Mouse (Mus musculus): ENCODE data around the gene Pnliprp1.

Pnliprp1 gene

GRCm38 (mm10) chr19:58728445-58729031, at the start of gene Pnliprp1:
Pnliprp1 (plus strand) TSS chr19:58728887.
- in situ Hi-C loops (cut with MboI) = no loop called here

- in situ Hi-C loops (cut with MboI) = no loop called here
Measured at GRCm38 (mm10) chr19:58688933-58689332, 39.8 kb upstream of the Pnliprp1 start.

- in situ Hi-C loops (cut with MboI) = no loop called here
Measured at GRCm38 (mm10) chr19:58695314-58695713, 33.4 kb upstream of the Pnliprp1 start.

GRCm38 (mm10) chr19:58696235-58696634, 32.5 kb upstream of the Pnliprp1 start:
- in situ Hi-C loops (cut with MboI) = no loop called here

- in situ Hi-C loops (cut with MboI) = no loop called here
Measured at GRCm38 (mm10) chr19:58704556-58704955, 24.1 kb upstream of the Pnliprp1 start.

GRCm38 (mm10) chr19:58708611-58709010, 20.1 kb upstream of the Pnliprp1 start:
- in situ Hi-C loops (cut with MboI) = no loop called here

- in situ Hi-C loops (cut with MboI) = no loop called here
Measured at GRCm38 (mm10) chr19:58717925-58718324, 10.8 kb upstream of the Pnliprp1 start.

- in situ Hi-C loops (cut with MboI) = no loop called here
Measured at GRCm38 (mm10) chr19:58720439-58720838, 8.2 kb upstream of the Pnliprp1 start.

- in situ Hi-C loops (cut with MboI) = no loop called here
Measured at GRCm38 (mm10) chr19:58726551-58726950, 2.1 kb upstream of the Pnliprp1 start.

GRCm38 (mm10) chr19:58727756-58728155, 931 bp upstream of the Pnliprp1 start:
- in situ Hi-C loops (cut with MboI) = no loop called here

- in situ Hi-C loops (cut with MboI) = no loop called here
Measured at GRCm38 (mm10) chr19:58733216-58733615, 4.5 kb downstream of the Pnliprp1 start.

- in situ Hi-C loops (cut with MboI) = no loop called here
Measured at GRCm38 (mm10) chr19:58738111-58738510, 9.4 kb downstream of the Pnliprp1 start.

- in situ Hi-C loops (cut with MboI) = no loop called here
Measured at GRCm38 (mm10) chr19:58741036-58741435, 12.3 kb downstream of the Pnliprp1 start.

GRCm38 (mm10) chr19:58742711-58743110, 14.0 kb downstream of the Pnliprp1 start:
- in situ Hi-C loops (cut with MboI) = no loop called here

- in situ Hi-C loops (cut with MboI) = no loop called here
Measured at GRCm38 (mm10) chr19:58743736-58744135, 15.0 kb downstream of the Pnliprp1 start.

- in situ Hi-C loops (cut with MboI) = no loop called here
Measured at GRCm38 (mm10) chr19:58747498-58748000, 18.9 kb downstream of the Pnliprp1 start.

- in situ Hi-C loops (cut with MboI) = no loop called here
Measured at GRCm38 (mm10) chr19:58750822-58751221, 22.1 kb downstream of the Pnliprp1 start.

GRCm38 (mm10) chr19:58751504-58751903, 22.8 kb downstream of the Pnliprp1 start:
- in situ Hi-C loops (cut with MboI) = no loop called here

GRCm38 (mm10) chr19:58758871-58759270, 30.2 kb downstream of the Pnliprp1 start:
- in situ Hi-C loops (cut with MboI) = no loop called here

- in situ Hi-C loops (cut with MboI) = no loop called here
Measured at GRCm38 (mm10) chr19:58759423-58759822, 30.7 kb downstream of the Pnliprp1 start, which contains the start of gene Pnliprp2. Pnliprp2 (plus strand) TSS chr19:58759719.

GRCm38 (mm10) chr19:58762316-58762715, 33.6 kb downstream of the Pnliprp1 start:
- in situ Hi-C loops (cut with MboI) = no loop called here

GRCm38 (mm10) chr19:58762848-58763541, 34.3 kb downstream of the Pnliprp1 start:
- in situ Hi-C loops (cut with MboI) = no loop called here

- in situ Hi-C loops (cut with MboI) = no loop called here
Measured at GRCm38 (mm10) chr19:58767329-58767728, 38.6 kb downstream of the Pnliprp1 start.

Measured in mature B cell (primary cell).